Mouse (Mus musculus) MN1 (cell line): ENCODE measurements around the gene Kat5.
A peak's percentile ranks its signal among the peaks of the same experiment; 100 is the strongest.

Source experiments
- DNase-seq: peaks from one replicate; pipeline ENCODE4 v3.0.0-alpha.2; 2016; ENCODE audit warnings: low spot score

The Kat5 gene

DNA sequence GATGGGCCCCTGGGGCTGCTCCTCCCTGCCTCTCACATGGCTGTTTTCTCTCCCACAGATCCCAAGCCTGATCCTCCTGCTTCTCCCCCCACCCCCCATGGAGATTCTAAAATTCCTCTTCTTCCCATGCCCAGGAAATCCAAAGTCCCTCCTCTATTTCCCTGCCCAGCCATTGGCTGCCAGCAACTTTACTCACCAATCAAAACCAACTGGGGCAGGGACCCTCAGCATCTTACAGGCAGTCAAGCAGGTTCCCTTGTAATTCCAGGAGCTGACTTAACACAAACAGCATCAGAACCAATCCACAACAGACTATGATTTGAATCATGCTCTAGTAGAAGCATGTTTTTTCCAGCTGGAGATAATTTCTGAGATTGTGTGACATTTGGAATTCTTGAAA lies 19.9 kb upstream of the Kat5 start:
- DNase-seq: no peak

GRCm38 (mm10) chr19:5625311-5625710 lies 15.3 kb upstream of the Kat5 start:
- no peak for DNase-seq

- DNase-seq: no peak
Observed at GRCm38 (mm10) chr19:5621884-5622283, 11.8 kb upstream of the Kat5 start.

GRCm38 (mm10) chr19:5620007-5620406 lies 10.0 kb upstream of the Kat5 start:
- DNase-seq: no peak

DNA sequence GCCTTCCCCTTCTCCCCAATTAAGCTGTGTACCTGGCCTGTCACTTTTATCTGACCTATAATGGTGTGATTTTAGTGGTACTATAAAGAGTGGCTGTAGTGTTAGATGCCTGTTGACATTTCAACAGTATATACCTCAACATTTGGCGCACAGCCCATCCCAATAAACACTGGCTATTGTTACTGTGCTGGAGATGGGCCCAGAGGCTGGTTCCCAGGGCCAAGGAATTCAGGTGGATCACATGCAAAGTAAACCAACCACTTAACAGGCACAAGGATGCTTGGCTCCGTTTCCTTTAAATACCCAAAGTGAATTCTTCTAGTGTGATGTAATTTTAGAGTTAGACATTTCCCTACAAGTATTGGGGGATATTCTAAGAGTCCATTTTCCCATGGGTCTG lies 4.9 kb upstream of the Kat5 start:
- no peak for DNase-seq

- DNase-seq: no peak
Observed at GRCm38 (mm10) chr19:5612762-5613411, 2.9 kb upstream of the Kat5 start.

DNA sequence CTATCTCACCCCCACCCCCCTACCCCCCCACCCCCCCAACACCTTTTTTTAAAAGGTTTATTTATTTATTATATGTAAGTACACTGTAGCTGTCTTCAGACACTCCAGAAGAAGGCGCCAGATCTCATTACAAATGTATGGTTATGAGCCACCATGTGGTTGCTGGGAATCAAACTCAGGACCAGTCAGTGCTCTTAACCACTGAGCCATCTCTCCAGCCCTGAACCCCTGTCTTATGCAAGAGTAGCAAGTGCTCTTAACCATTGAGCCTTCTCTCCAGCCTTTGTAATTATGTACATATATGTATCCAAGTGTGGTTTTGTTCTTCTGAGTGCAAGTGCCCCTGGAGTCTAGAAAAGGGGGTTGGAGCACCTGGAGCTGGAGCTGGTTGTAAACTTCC lies 1.9 kb upstream of the Kat5 start:
- no peak for DNase-seq

DNA sequence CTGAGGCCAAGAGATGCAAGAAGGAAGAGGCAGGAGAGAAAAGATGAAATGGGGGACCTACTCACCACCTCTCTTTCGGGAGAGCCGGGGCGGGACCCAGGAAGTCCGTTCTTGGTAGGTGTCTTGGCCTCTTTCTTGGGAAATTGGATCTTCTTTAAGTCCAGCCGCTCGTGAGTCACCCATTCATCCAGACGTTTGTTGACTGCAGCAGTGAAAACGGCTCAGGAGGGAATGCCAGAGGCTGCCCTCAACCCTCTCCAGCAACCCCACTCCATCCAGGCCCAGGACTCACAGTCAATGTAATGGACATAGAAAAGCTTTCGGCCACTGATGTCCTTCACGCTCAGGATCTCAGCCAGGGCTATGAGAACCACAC lies 878 bp downstream of the Kat5 start:
- peak; percentile 37 for DNase-seq

DNA sequence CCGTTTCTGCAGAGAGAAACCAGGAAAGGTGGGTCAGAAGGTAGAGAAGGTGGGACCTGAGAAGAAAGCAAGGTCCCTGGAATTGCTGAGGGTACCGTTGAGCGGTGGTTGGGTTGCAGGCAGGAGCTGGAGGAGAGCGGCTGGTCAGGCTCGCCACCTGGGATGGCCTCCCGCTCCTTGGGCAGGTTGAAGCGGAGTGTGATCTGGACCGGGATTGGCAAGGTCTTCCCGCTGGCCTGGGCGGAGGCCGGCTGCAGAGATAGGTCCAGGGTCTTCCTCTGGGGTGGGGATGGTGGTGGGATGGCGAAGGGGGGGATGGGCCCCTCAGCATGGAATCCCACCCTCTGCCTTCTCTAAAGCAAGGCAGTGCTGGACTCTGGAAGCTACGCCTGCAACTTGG lies 1.3 kb downstream of the Kat5 start:
- no peak for DNase-seq

DNA sequence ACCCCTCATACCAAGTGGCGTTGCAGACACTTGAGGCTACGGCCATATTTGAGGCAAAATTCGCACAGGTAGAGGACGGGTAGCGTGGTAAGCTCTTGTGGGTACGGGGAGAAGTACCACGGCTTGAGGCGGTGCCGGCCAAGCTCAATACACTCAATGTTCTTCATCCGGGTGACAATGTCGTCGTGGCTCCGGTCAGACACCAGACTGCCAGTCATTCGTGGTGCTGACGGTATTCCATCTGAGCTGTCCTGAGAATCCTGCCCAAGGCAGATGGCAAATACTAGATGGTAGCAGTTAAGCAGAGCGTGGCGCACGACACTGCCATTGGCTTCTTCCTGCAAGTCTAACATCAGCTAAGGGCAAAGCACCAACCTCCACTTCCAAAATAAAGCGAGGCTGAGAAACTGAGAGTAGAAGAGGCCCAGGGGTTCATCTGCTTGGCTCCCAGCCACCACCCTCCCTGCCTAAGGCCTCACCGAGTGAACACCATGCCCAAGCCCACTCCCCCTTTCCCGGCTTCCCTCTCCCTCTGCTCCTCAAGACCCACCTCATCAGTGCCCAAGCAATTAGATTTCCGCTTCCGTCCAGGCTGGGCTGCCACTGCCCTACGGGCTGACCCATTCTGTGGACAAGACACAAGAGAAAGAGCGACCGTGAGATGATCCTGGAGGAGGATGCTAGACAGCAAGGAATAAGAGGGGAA lies 2.2 kb downstream of the Kat5 start:
- DNase-seq: no peak

GRCm38 (mm10) chr19:5606196-5606595 lies 3.8 kb downstream of the Kat5 start:
- no peak for DNase-seq

GRCm38 (mm10) chr19:5605126-5605525 lies 4.9 kb downstream of the Kat5 start:
- no peak for DNase-seq

GRCm38 (mm10) chr19:5603664-5604063 lies 6.4 kb downstream of the Kat5 start:
- no peak for DNase-seq

DNA sequence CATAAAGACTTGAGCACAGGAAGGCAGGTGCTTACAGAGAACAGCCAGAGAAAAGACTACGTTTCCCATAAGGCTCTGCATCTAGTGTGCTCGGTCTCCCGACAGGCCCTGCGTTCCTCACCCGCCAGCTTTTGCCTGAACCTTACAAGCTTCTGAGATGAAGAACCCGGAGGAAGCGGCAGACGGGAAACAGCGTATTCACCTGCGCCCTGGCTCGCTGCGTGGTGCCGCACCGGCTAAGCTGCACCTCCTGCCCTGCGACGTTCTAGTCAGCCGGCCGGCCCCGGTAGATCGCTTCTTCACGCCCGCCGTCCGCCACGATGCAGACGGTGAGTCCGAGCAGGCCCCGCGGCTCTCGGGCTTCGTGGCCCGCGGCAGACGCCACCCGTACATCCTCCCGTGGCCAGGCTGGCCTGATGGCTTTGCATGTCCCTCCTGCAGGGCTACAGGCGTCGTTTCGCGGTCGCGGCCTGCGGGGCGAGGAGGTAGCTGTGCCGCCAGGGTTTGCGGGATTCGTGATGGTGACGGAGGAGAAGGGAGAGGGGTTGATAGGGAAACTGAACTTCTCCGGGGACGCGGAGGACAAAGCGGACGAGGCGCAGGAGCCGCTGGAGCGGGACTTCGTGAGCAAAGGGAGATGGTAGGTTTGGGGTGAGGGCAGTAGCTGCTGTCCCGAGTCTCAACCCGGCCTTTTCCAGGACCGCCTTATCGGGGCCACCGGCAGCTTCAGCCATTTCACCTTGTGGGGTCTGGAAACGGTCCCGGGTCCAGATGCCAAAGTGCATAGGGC lies 8.1 kb downstream of the Kat5 start, which contains the start of gene Rnaseh2c:
Gene Rnaseh2c (plus strand): TSS at position 122 of the 790 bp plus-strand sequence.
- peak; percentile 35 for DNase-seq

DNA sequence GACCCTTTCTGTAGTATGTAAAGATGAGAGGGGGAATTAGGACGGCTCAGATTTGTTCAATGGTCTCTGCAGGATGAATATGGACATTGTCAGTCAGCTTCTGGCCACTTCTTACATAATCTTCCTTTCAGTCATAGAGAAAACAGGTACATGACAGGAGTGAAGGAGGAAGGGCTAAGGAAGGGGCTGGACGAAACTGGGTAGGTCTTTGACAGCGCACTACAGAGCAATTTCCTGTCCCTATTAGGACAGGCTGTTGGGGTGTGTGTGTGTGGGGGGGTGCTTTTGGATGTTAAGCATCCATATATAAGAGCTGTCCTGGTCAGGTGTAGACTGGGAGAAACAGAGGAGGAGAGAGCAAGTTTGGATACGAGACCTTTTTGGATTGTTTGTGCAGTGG lies 10.8 kb downstream of the Kat5 start:
- no peak for DNase-seq

DNA sequence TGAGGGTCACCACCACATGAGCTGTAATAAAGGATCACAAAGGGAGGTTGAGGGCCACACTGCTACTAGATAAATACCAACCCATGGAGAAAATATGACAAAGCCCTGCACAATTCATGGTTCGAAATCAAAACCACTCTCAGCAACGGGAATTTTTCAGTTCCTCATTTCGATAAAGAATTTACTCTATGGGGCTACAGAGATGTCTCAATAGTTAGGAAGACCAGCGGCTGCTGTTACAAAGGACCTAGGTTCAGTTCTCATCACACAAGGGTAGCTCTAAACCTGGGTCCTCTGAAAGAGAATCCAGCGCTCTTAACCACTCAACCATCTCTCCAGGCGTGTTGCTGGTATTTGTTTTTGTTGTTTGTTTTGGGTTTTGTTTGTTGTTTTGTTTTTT lies 18.1 kb downstream of the Kat5 start:
- no peak for DNase-seq

DNA sequence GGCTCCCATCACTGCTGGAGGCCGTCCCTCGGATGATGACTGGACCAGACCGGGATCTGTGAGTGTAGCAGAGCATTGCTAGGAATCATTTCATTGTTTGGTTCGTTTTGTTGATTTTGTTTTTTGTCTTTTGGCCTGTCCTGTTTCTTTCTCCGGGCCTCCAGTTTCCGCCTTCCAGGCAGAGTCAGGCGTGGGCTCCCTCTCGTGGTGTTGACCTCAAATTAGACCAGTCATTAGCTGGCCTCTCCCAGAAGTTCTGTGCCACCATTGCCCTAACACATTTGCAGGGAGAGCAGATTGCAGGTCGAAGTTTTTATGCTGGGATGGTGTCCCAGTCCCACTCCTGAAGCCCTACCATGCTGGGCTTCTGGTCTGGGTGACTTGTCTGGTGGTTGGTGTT lies 20.9 kb downstream of the Kat5 start:
- DNase-seq: no peak

DNA sequence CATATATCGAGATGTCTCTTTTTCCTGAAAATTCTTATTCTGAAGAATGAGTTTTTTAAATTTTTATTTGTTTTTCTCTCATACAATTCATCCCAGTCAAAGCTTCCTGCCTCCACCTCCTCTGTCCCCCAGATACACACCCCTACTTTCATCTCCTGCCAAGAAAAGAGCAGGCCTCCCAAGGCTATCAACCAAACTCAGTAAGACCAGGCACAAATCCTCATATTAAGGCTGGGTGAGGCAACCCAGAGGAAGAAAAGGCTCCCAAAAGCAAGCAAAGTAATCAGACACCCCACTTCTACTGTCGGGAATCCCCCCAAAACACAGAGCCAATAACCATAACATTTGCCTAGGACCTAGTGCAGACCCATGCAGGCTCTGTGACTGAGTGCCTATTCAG lies 28.0 kb downstream of the Kat5 start:
- DNase-seq: no peak

DNA sequence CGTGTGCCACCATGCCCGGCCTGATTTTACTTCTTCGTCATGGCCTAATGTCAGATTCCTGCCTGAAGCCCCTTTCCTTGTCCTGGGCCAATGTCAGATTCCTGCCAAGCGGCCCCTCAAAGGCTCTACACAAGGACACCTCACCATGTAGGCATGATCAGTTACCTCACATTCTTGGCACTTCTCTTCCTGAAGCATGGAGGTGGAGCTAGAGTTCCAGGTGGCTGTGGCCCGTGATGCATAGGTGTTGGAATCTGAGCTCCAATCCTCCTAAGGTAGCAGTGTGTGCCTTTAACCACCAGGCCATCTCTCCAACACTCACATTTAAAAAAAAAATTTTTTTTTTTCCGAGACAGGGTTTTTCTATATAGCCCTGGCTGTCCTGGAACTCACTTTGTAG lies 29.3 kb downstream of the Kat5 start:
- DNase-seq: no peak

DNA sequence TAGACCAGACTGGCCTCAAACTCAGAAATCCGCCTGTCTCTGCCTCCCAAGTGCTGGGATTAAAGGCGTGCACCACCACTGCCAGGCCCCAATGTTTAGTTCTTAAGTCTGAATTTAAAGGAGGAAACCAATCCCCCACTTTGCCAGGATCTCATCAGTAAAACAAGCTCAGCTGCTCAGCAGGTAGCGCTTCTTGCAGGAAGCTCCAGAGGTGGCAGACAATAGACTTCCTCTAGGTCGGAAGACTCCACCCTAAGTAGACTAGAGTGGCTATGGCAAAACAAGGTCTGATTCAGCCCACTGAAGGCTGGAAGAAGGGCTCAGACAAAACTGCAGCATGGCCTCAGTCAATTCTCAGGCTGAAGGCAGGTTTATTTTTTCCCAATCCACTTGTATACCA lies 30.1 kb downstream of the Kat5 start:
- no peak for DNase-seq

GRCm38 (mm10) chr19:5575336-5575735 lies 34.7 kb downstream of the Kat5 start:
- no peak for DNase-seq

GRCm38 (mm10) chr19:5572331-5573125 lies 37.5 kb downstream of the Kat5 start:
- no peak for DNase-seq
